Mouse (Mus musculus) heart, adult 9 months (tissue): ENCODE results near the gene Dph1.
A peak's percentile ranks its signal among the peaks of the same experiment; 100 is the strongest.
"Not testable (repeated sequence)": the region's sequence is repeated elsewhere in the genome, so short reads cannot be mapped to it uniquely, and the experiment has no call there.

Experiments
- DNase-seq, 2 experiments: peaks; one replicate each; pipeline ENCODE4 v3.0.0; 2022; ENCODE audit warnings: low spot score in 2 of 2

The Dph1 gene

GRCm38 (mm10) chr11:75203926-75204325 lies 12.9 kb upstream of the Dph1 start:
- no peak for DNase-seq

GRCm38 (mm10) chr11:75201721-75202120 lies 10.7 kb upstream of the Dph1 start:
- DNase-seq, result no peak

GRCm38 (mm10) chr11:75200935-75201334 lies 9.9 kb upstream of the Dph1 start:
- DNase-seq, result no peak

- DNase-seq, result no peak
Measured at GRCm38 (mm10) chr11:75199951-75200350, 8.9 kb upstream of the Dph1 start.

GRCm38 (mm10) chr11:75198792-75199191 lies 7.8 kb upstream of the Dph1 start:
- DNase-seq, result no peak

GRCm38 (mm10) chr11:75197956-75198355 lies 6.9 kb upstream of the Dph1 start:
- DNase-seq, result no peak

- no peak for DNase-seq
Measured at GRCm38 (mm10) chr11:75196131-75196530, 5.1 kb upstream of the Dph1 start.

- peak in 1 of 2 experiments; percentile 28 for DNase-seq
Measured at GRCm38 (mm10) chr11:75194850-75195461, 3.9 kb upstream of the Dph1 start.

- DNase-seq, result peak in 1 of 2 experiments; percentile 27
Measured at GRCm38 (mm10) chr11:75194121-75194849, 3.2 kb upstream of the Dph1 start.

GRCm38 (mm10) chr11:75193256-75194071 lies 2.4 kb upstream of the Dph1 start, which contains the start of gene Rtn4rl1:
Gene Rtn4rl1, plus strand, starts transcription at chr11:75193783.
- peak; percentile 67 to 72 for DNase-seq

- peak; percentile 77 to 82 for DNase-seq
Measured at GRCm38 (mm10) chr11:75192336-75193214, 1.5 kb upstream of the Dph1 start.

GRCm38 (mm10) chr11:75191841-75192240 lies 800 bp upstream of the Dph1 start:
- no peak for DNase-seq

GRCm38 (mm10) chr11:75190371-75190724 lies 693 bp downstream of the Dph1 start:
- DNase-seq, result peak; percentile 62 to 78

GRCm38 (mm10) chr11:75189713-75190370 lies 1.2 kb downstream of the Dph1 start:
- DNase-seq, result peak in 1 of 2 experiments; percentile 24

- no peak for DNase-seq
Measured at GRCm38 (mm10) chr11:75184986-75185385, 6.1 kb downstream of the Dph1 start.

- DNase-seq, result no peak
Measured at GRCm38 (mm10) chr11:75184573-75184972, 6.5 kb downstream of the Dph1 start.

GRCm38 (mm10) chr11:75183917-75184570 lies 7.0 kb downstream of the Dph1 start:
- DNase-seq, result no peak

- peak; percentile 83 to 89 for DNase-seq
Measured at GRCm38 (mm10) chr11:75178672-75179208, 12.3 kb downstream of the Dph1 start, which contains the start of gene Ovca2. Gene Ovca2, minus strand, starts transcription at chr11:75178835.

- DNase-seq, result no peak
Measured at GRCm38 (mm10) chr11:75178011-75178410, 13.0 kb downstream of the Dph1 start.

- DNase-seq, result not testable (repeated sequence)
Measured at GRCm38 (mm10) chr11:75174574-75174973, 16.5 kb downstream of the Dph1 start.
